Comparison of ENCODE assay signal across 8 mouse cellular contexts in genomic region chr8:127269082-127269747, GRCm38 (mm10).
"Had no signal": no experiment of that assay in that cellular context is flagged by ENCODE, and none has a peak within 500 bp of the region (broad histone marks: within the 10 kb centered on the region; RNA-seq: fewer than 3 reads in every experiment).

No protein-coding gene starts in this region.

- H3K9ac ChIP-seq: liver, embryonic 12.5 days; lung, embryonic 15.5 days; neural tube, embryonic 13.5 days; stomach, embryonic 15.5 days had no signal

- H3K27me3 ChIP-seq: liver, embryonic 12.5 days; lung, embryonic 15.5 days; stomach, embryonic 15.5 days had no signal

- H3K27ac ChIP-seq: kidney, postnatal 0 days; liver, embryonic 12.5 days; lung, embryonic 15.5 days; neural tube, embryonic 13.5 days; stomach, embryonic 15.5 days had no signal

- DNase-seq: lung, postnatal 14 days; right cerebral cortex, postnatal 14 days; thymus, postnatal 4 days had no signal

- H3K4me1 ChIP-seq: liver, embryonic 12.5 days; lung, embryonic 15.5 days; stomach, embryonic 15.5 days had no signal

- H3K4me3 ChIP-seq: liver, embryonic 12.5 days; lung, embryonic 15.5 days; neural tube, embryonic 13.5 days; stomach, embryonic 15.5 days had no signal

- H3K36me3 ChIP-seq: liver, embryonic 12.5 days; lung, embryonic 15.5 days; neural tube, embryonic 13.5 days; stomach, embryonic 15.5 days had no signal

- H3K9me3 ChIP-seq: liver, embryonic 12.5 days; lung, embryonic 15.5 days; neural tube, embryonic 13.5 days; stomach, embryonic 15.5 days had no signal

- H3K4me2 ChIP-seq: liver, embryonic 12.5 days; lung, embryonic 15.5 days; neural tube, embryonic 13.5 days; stomach, embryonic 15.5 days had no signal

- ATAC-seq: liver, embryonic 12.5 days had no signal
